In genomic region chr8:108595061-108595419, GRCm38 (mm10) we compare ENCODE assay signal across 10 mouse cellular contexts.
DNase-seq lines count a peak whose midpoint lies in the region; ATAC-seq and TF ChIP-seq lines count a peak whose summit lies in the region.
"Had no signal": no experiment of that assay in that cellular context is flagged by ENCODE, and none has a peak within 500 bp of the region (broad histone marks: within the 10 kb centered on the region; RNA-seq: fewer than 3 reads in every experiment).

No protein-coding gene starts in this region.

- TF ChIP-seq CTCF in lung, postnatal 0 days (IDR thresholded peaks at IDR 0.05) = no peak
- TF ChIP-seq CTCF in midbrain, postnatal 0 days (IDR thresholded peaks at IDR 0.05) = no peak

- no peak overlapping the region for H3K9ac ChIP-seq in heart, embryonic 13.5 days
- no peak overlapping the region for H3K9ac ChIP-seq in lung, postnatal 0 days (replicated peaks; ENCODE audit: low read depth)
- H3K9ac ChIP-seq in embryonic facial prominence, embryonic 11.5 days (replicated peaks; ENCODE audit: low read length) = no peak overlapping the region
- no peak overlapping the region for H3K9ac ChIP-seq in midbrain, postnatal 0 days (replicated peaks; ENCODE audit: low read length, poor library complexity, severe bottlenecking)
- H3K9ac ChIP-seq: liver, embryonic 15.5 days had no signal

- H3K4me2 ChIP-seq in heart, embryonic 13.5 days = no peak overlapping the region
- H3K4me2 ChIP-seq in lung, postnatal 0 days (replicated peaks; ENCODE audit: low read depth, low read length) = no peak overlapping the region
- H3K4me2 ChIP-seq in embryonic facial prominence, embryonic 11.5 days (ENCODE audit: low read depth, low read length) = no peak overlapping the region
- H3K4me2 ChIP-seq in midbrain, postnatal 0 days (ENCODE audit: low read depth, low read length, poor library complexity, severe bottlenecking) = no peak overlapping the region
- H3K4me2 ChIP-seq: liver, embryonic 15.5 days had no signal

- no peaks in the 10 kb centered on the region for H3K36me3 ChIP-seq in heart, embryonic 13.5 days
- no peaks in the 10 kb centered on the region for H3K36me3 ChIP-seq in lung, postnatal 0 days (ENCODE audit: insufficient read depth, low read length)
- H3K36me3 ChIP-seq in embryonic facial prominence, embryonic 11.5 days (replicated peaks; ENCODE audit: control insufficient read depth, insufficient read depth, low read depth, low read length) = no peaks in the 10 kb centered on the region
- H3K36me3 ChIP-seq in midbrain, postnatal 0 days (ENCODE audit: insufficient read depth, low read length) = no peaks in the 10 kb centered on the region
- H3K36me3 ChIP-seq: liver, embryonic 15.5 days had no signal

- no peak for DNase-seq in heart, adult 18-20 months
- DNase-seq in lung, postnatal 0 days (ENCODE audit: low spot score) = no peak
- no peak for DNase-seq in lung, postnatal 10 days
- no peak for DNase-seq in embryonic facial prominence, embryonic 11.5 days (ENCODE audit: low spot score)
- DNase-seq in midbrain, postnatal 0 days (ENCODE audit: low spot score) = peak; percentile 18
- no peak for DNase-seq in retina, postnatal 1 day
- no peak for DNase-seq in adrenal gland, postnatal 25 days
- DNase-seq: gastrocnemius, postnatal 14 days had no signal

- ATAC-seq in heart, embryonic 13.5 days (ENCODE audit: extremely low read depth, insufficient number of reproducible peaks, low FRiP score, low TSS enrichment) = no peak
- ATAC-seq in lung, postnatal 0 days = no peak
- no peak for ATAC-seq in embryonic facial prominence, embryonic 11.5 days (replicated peaks; ENCODE audit: insufficient number of reproducible peaks, low FRiP score, low TSS enrichment, low read depth)
- no peak for ATAC-seq in midbrain, postnatal 0 days (ENCODE audit: low FRiP score)

- no peaks in the 10 kb centered on the region for H3K9me3 ChIP-seq in heart, embryonic 13.5 days
- no peaks in the 10 kb centered on the region for H3K9me3 ChIP-seq in lung, postnatal 0 days (ENCODE audit: low read length)
- no peaks in the 10 kb centered on the region for H3K9me3 ChIP-seq in embryonic facial prominence, embryonic 11.5 days (replicated peaks; ENCODE audit: control insufficient read depth, low read length)
- no peaks in the 10 kb centered on the region for H3K9me3 ChIP-seq in midbrain, postnatal 0 days (ENCODE audit: low read length)
- H3K9me3 ChIP-seq: liver, embryonic 15.5 days had no signal

- H3K27ac ChIP-seq in heart, embryonic 13.5 days (replicated peaks) = peak overlapping the region; percentile 82
- peak overlapping the region; percentile 69; the same call in 1 of the 2 replicates for H3K27ac ChIP-seq in lung, postnatal 0 days (ENCODE audit: low read length)
- peak overlapping the region; percentile 59; the same call in 1 of the 2 replicates for H3K27ac ChIP-seq in embryonic facial prominence, embryonic 11.5 days (replicated peaks; ENCODE audit: low read depth, low read length)
- no peak overlapping the region for H3K27ac ChIP-seq in midbrain, postnatal 0 days (ENCODE audit: low read depth, low read length)
- H3K27ac ChIP-seq: liver, embryonic 15.5 days had no signal

- no peak overlapping the region for H3K4me3 ChIP-seq in heart, embryonic 13.5 days
- no peak overlapping the region for H3K4me3 ChIP-seq in lung, postnatal 0 days (ENCODE audit: low read depth, low read length)
- H3K4me3 ChIP-seq in embryonic facial prominence, embryonic 11.5 days (ENCODE audit: low read depth, low read length) = no peak overlapping the region
- no peak overlapping the region for H3K4me3 ChIP-seq in midbrain, postnatal 0 days (ENCODE audit: low read depth, low read length)
- H3K4me3 ChIP-seq: liver, embryonic 15.5 days had no signal

- H3K4me1 ChIP-seq in heart, embryonic 13.5 days = peaks cover 30% of the 10 kb centered on the region
- H3K4me1 ChIP-seq in lung, postnatal 0 days (ENCODE audit: insufficient read depth, low read depth, low read length) = peaks cover 3% of the 10 kb centered on the region; the same call in 1 of the 2 replicates
- peaks cover 10% of the 10 kb centered on the region for H3K4me1 ChIP-seq in embryonic facial prominence, embryonic 11.5 days (ENCODE audit: control insufficient read depth, insufficient read depth, low read length)
- H3K4me1 ChIP-seq in midbrain, postnatal 0 days (ENCODE audit: insufficient read depth, low read length) = no peaks in the 10 kb centered on the region

- TF ChIP-seq EP300 in lung, postnatal 0 days (IDR thresholded peaks at IDR 0.05) = no peak

- WGBS in heart, embryonic 13.5 days = 65% methylated on average over 9 of the region's 9 CpGs
- WGBS in lung, postnatal 0 days = 57% methylated on average over 9 of the region's 9 CpGs
- WGBS in embryonic facial prominence, embryonic 11.5 days = 48% methylated on average over 9 of the region's 9 CpGs
- WGBS in midbrain, postnatal 0 days = 57% methylated on average over 9 of the region's 9 CpGs

- H3K27me3 ChIP-seq in heart, embryonic 13.5 days (replicated peaks) = no peaks in the 10 kb centered on the region
- H3K27me3 ChIP-seq in lung, postnatal 0 days (replicated peaks; ENCODE audit: insufficient read depth, low read length) = no peaks in the 10 kb centered on the region
- no peaks in the 10 kb centered on the region for H3K27me3 ChIP-seq in embryonic facial prominence, embryonic 11.5 days (ENCODE audit: control insufficient read depth, insufficient read depth, low read length)
- no peaks in the 10 kb centered on the region for H3K27me3 ChIP-seq in midbrain, postnatal 0 days (ENCODE audit: insufficient read depth, low read length)
- H3K27me3 ChIP-seq: liver, embryonic 15.5 days had no signal
